Mouse (Mus musculus) right cerebral cortex, postnatal 36 days (tissue): ENCODE data around the gene Oxsr1.
"Not testable (repeated sequence)": the region's sequence is repeated elsewhere in the genome, so short reads cannot be mapped to it uniquely, and the experiment has no call there.

Experiments
- DNase-seq, 2 experiments: peaks; one replicate each; pipeline ENCODE4 v3.0.0; 2022; ENCODE audit warnings: low spot score in 2 of 2, mixed read lengths in 1 of 2

The Oxsr1 gene

DNA sequence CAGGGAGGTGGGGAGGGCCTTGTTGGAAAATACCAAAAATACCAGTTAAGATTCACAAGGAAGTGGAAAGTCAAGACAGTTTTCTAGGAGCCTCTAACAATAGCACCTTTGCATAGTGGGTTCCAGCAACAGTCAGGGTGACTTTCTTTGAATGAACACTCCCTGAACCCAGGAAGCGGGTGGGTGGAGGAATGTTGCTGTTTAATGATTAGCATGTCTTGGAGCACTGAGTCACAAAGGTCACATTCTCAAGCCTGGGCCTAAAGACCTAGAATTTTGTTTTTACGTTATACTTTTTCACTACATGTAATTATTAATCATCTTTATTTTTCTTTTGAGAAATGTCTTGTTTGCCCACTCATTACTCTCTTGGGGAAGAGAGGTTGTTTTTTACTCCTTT is 106.9 kb downstream of the Oxsr1 start:
- DNase-seq: not testable (repeated sequence)

DNA sequence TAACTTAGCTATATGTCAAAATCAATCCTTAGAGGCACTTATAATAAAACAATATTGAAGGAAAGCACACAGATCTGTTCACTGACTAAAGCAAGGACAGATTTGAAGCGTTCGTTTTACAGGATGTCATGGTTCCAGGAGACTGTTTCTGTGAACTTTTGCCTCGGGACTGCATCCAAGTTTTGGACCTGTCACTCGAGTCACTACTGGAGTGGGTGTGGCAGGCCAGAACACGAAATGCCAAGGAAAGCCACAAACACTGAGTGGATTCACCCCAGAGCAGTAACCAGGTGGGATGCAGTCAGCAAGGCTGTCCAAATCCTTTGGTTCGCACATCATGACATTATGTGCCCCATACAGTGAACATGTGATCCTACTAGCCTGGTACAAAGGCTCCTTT is 107.6 kb downstream of the Oxsr1 start:
- no peak for DNase-seq

DNA sequence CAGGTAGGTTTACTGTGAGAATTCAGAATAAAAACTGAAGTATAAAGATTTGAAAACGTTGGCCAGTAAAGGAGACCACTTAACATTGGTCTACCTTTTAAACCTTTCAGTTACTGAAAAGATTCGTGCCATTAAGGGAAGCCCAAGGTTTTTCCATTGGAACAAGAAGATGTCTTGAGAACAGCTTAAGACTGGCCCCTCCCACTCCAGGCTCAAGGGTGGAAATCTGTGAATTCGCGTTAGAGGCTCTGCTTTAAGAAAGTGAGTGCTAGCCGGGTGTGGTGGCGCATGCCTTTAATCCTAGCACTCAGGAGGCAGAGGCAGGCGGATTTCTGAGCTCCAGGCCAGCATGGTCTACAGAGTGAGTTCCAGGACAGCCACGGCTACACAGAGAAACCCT is 109.2 kb downstream of the Oxsr1 start:
- no peak for DNase-seq

DNA sequence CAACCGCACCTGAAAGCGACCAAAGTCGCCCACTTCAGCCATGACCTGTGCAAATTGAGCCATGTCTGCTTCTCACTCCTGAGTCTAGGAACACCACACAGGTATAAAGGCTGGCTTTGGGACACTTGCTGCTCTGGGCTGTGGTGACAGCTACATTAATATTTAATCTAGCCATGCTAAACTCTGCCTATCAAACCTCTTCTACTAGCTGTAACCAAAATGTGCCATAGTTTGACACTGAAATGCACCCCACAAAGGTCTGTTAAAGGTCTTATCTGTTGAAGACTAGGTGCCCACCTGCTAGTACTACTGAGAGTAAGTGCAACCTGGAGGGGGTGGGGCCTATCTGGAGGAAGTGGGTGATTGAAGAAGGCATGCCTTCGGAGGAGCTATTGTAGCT is 113.2 kb downstream of the Oxsr1 start, which contains the start of gene Slc22a13:
TSS of gene Slc22a13 (minus strand) at position 101 of the 400 bp plus-strand sequence.
- DNase-seq: no peak

DNA sequence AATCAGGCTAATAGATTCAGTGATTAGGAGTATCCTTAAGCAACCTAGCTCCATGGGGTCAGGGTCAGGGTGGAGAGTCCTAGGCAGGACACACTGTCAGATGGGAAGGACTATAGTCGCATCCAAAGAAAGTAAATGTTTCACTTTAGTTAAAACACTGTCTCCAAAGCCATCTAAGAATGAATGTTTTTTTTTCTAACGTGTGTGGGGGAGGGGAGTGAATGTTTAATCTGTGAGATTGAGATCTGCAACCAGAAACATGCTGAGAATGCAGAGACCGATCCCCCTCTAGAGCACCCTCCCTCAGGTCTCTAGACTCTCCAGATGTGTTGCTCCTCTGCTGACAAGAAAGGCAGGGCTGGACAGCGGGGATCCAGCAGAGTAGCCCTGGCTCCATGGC is 115.1 kb downstream of the Oxsr1 start:
- no peak for DNase-seq

DNA sequence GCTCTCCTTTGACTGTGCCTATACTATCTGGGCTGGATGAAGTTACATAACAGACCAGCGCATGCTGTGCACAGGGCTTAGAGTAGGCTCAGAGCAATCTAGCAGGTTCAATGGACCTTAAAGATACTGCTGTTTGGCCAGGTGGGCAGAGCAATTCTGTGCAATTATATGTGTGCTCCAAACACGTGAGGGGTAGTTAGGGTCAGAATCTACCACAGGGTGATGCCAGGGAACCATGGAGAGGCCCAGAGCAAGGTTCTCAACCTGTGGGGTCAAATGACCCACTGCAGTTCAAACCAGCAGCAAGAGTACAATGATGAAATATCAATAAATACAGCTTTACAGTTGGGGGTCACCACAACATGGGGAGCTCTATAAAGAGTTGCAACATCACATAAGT is 115.6 kb downstream of the Oxsr1 start:
- DNase-seq: no peak

DNA sequence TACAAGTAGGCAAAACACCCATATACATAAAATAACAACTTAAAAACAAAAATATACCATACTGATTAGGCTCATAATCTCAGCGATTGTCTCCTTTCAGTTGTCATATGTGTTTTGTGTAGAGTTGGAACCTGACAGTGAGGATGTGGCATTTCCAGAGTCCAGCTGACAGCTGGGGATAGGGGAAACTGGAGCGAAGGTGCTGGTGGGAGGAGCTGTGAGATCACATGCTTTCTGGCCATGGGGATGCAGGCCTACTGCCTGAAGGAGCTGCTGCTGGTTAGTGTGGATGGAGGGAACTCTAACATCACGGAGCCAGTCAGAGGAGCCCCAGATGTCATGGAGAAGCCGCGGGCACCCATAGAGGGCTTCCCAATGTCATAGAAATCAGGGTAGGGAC is 116.5 kb downstream of the Oxsr1 start:
- no peak for DNase-seq

DNA sequence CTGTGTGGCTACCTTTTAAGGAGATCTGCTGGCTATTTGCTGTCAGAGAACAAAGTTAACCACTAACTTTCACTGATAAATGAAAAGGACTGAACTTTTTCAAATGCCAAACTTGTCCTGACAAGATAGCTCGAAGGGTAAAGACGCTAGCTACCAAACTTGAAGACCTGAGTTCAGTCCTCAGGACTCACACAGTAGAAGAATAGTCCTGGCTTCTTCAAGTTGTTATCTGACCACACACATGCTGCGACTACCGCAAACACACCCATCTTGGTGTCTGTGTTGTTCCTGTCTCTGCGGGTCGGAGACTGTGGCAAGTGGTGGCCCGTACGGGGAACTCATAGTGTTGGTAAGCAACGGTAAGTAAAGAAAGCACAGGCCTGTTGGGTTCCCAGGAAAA is 118.6 kb downstream of the Oxsr1 start:
- DNase-seq: no peak

DNA sequence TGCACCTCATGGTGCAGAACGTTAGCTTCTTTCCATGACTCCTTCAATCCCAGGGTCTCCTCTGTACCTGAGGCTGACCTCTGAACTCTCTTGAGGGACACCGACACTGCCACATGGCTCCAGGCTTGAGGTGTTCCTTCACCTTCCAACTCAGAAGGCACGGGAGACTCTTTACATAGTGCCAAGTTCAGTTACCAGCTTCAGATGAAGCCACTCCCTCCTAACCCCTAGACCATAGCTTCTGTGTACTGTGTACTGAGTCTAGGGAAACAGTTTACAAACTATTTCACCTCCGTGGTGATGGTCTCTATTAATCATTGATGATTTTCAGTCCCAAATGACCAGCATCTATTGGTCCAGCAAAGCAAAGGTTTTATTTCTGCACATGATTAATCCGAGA is 120.6 kb downstream of the Oxsr1 start:
- no peak for DNase-seq

DNA sequence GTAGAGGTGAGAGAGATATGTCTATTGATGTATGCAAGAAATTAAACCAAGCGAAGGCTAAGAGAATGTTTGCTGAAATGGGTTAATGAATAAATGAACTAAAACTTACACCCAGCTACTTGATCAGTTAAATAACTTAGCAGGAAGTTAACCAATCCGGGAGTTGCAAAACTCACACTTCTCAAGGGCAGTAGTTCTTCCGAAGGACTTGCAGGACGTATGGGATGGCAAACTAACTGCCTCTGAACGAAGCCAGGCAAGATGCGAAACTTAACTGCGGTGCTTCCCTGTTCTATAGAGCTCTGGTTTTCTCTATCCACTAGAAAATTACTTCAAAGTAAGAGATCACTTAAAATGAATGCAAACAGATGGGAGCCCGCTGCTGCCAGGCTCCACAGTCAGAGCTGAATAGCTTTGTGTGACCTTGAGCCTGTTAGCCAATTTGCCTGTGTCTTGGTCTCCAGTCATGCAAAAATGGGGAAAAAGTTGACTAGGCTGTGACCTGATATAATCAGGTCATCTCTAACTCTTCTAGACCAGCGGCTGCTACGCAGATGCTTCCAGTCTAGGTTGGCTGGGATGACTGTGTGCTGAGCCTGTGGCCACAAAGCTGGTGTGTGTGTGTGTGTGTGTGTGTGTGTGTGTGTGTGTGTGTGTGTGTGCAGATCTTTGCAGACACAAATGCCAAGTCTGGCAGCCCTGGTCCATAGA is 122.9 kb downstream of the Oxsr1 start:
- no peak for DNase-seq

DNA sequence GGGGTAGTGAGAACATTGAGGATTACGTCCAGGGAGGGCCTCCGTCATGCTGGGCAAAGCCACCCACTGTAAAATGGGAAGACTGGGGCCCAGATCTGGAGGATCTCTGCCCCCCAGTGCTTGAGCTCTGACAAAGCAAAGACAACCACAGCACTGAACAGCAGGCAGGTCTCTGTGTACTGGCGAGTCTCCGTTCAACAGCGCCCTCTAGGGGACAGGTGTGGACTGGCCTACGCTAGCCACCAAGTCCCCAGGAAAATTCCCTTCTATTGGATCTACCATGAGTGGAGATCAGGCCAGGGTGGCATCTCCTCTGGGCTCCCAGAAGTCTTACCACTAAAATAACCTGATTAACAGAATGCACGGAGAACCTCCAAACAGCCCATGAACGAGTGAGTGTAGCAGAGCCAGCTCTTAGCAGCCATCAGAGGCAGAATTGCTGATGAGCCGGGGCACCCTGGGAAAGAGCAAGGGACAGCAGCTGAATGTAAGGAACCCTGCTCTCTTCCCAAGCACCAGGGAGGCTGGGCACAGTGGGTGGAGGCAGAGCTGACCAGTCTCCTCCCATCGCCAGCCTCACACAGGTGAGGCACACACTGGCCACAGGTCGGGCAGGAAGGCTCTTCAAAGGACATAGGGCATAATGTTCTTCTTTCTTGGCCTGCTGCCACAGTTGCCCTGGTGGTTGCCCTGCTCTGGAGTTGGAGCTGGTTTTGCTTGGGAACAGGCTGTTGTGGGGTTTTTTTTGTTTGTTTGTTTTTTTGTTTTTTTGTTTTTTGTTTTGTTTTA is 129.8 kb downstream of the Oxsr1 start:
- no peak for DNase-seq
